Mouse (Mus musculus) olfactory bulb, adult 2 months (tissue): Measurements from ENCODE around the gene Eif4b.

Experiments used
- CTCF ChIP-seq: fragments of 200-500 bp; IDR thresholded peaks from 2 replicates; pipeline ENCODE4 v1.5.1; 2012; ENCODE audit warnings: low read depth, mild to moderate bottlenecking, low read length, moderate library complexity; ENCODE audit not compliant: insufficient read depth
- POLR2A ChIP-seq: fragments of 200-500 bp; IDR thresholded peaks from 2 replicates; pipeline ENCODE4 v1.6.1; 2012; ENCODE audit warnings: mild to moderate bottlenecking, low read depth, low read length, moderate library complexity; ENCODE audit not compliant: insufficient read depth

- TF ChIP-seq CTCF (no peak), POLR2A (no peak)
Observed at GRCm38 (mm10) chr15:102144726-102145125, 71.2 kb downstream of the Eif4b start.
